Mouse (Mus musculus) cerebellum, adult 2 months (tissue): ENCODE measurements at regions not wholly inside any gene's neighbourhood (a gene's known extent, or its start where the extent isn't known, plus 50 kb on each side); places are given as distances from the start of the nearest gene placed in this dataset.

Experiments used
- CTCF ChIP-seq: fragments of 200-500 bp; IDR thresholded peaks from 2 replicates; pipeline ENCODE4 v1.5.1; 2011; ENCODE audit warnings: low read depth, mild to moderate bottlenecking, control low read depth, low read length, moderate library complexity, borderline replicate concordance; ENCODE audit not compliant: insufficient read depth
- POLR2A ChIP-seq: fragments of 200-500 bp; IDR thresholded peaks from 2 replicates; pipeline ENCODE4 v1.6.1; 2011; ENCODE audit warnings: low read length, control low read depth, borderline replicate concordance; ENCODE audit not compliant: insufficient read depth

DNA sequence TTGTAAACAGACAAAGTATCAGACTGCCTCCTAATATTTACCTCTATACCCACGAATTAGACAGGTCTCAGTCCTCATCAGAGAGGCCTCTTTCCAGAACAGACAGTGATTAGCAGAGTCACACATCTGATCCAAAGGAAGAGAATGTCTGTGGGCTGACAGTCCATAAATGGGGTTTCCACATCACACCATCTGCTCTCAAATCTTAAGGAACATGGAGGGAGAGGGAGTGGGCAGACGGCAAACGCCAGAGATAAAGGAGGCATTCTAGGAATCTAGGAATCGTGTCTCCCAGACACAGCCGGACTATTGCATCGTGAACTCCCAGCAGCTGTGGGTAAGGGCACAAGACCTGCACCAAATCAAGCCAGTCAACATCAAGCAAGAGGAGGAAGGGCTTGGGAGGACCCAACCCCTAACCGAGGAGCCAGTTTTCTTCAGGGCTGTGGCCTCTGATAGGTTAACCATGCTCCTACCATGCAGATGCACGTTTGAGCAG is 219.8 kb downstream of the Setd4 start:
- no peak for TF ChIP-seq POLR2A
- no peak for TF ChIP-seq CTCF
